In the genomic region with DNA sequence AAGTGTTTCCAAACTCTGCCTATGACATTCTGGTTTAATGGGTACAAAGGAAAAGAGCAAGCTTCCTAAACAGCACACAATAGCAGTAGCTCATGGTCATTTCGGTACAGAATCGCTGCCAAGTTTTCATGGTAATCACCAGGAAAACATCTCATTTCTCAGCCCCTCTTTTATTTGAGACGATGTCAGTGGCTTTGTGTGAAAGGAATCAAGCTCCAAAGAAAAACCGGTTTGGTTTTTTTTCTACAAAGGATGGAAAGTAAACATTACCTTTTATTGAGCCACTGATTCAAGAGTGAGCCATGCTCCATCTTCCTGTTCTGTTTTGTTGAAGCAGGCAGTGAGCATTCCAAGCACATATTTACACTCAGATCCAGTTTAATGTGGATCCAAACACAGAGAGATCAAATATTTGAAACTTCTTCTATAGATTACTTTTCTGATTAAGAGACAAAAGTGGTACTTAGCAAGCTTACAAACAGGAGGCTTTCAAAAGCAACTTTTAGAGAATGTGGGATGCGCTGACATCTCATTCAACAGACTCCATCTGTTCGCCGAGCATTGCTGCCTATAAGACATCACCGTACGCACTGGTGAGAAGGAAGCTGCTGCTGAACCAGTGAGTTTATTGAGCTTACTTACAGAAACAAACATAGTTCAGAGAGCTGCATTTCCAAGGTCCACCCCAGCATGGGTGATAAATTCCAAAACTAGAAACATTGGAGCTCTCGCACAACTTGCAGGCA, we compare ENCODE assay signal across 14 mouse cellular contexts. TPM values are rescaled to one million over a fixed set of nuclear protein-coding genes. Genes with fewer than 3 reads are reported as not detected.
DNase-seq lines count a peak whose midpoint lies in the region; ATAC-seq lines count a peak whose summit lies in the region.
"Had no signal": no experiment of that assay in that cellular context is flagged by ENCODE, and none has a peak within 500 bp of the region (broad histone marks: within the 10 kb centered on the region; RNA-seq: fewer than 3 reads in every experiment).

No protein-coding gene starts in this region.

- WGBS in hindbrain, embryonic 11.5 days: 65% methylated on average over 10 of the region's 10 CpGs
- WGBS in hindbrain, embryonic 10.5 days: 80% methylated on average over 10 of the region's 10 CpGs
- 57% methylated on average over 10 of the region's 10 CpGs for WGBS in midbrain, embryonic 12.5 days
- 55% methylated on average over 10 of the region's 10 CpGs for WGBS in midbrain, embryonic 13.5 days
- 42% methylated on average over 10 of the region's 10 CpGs for WGBS in stomach, embryonic 16.5 days

- H3K36me3 ChIP-seq in hindbrain, embryonic 11.5 days (ENCODE audit: control insufficient read depth, insufficient read depth, low read length): no peaks in the 10 kb centered on the region
- no peaks in the 10 kb centered on the region for H3K36me3 ChIP-seq in hindbrain, embryonic 10.5 days
- H3K36me3 ChIP-seq in midbrain, embryonic 12.5 days: no peaks in the 10 kb centered on the region
- H3K36me3 ChIP-seq in midbrain, embryonic 13.5 days: no peaks in the 10 kb centered on the region
- no peaks in the 10 kb centered on the region for H3K36me3 ChIP-seq in stomach, embryonic 16.5 days (ENCODE audit: control insufficient read depth, insufficient read depth, low read length)
- H3K36me3 ChIP-seq: embryonic facial prominence, embryonic 15.5 days had no signal

- DNase-seq in hindbrain, embryonic 11.5 days (ENCODE audit: low spot score): no peak
- no peak for DNase-seq in hindbrain, embryonic 10.5 days (ENCODE audit: low spot score)
- peak; percentile 15 to 45 for DNase-seq in frontal cortex, postnatal 36 days (ENCODE audit: low spot score in 2 of 2)
- no peak for DNase-seq in kidney, adult 9 months
- DNase-seq: cerebellum, postnatal 36 days; heart, adult 2 months; kidney, adult 18-20 months; lung, adult 18-20 months; thymus, postnatal 14 days had no signal

- no peaks in the 10 kb centered on the region for H3K4me1 ChIP-seq in hindbrain, embryonic 11.5 days (replicated peaks; ENCODE audit: control insufficient read depth, insufficient read depth, low read length)
- H3K4me1 ChIP-seq in hindbrain, embryonic 10.5 days (replicated peaks): peaks cover 9% of the 10 kb centered on the region; the same call in 1 of the 2 replicates
- H3K4me1 ChIP-seq in midbrain, embryonic 12.5 days: no peaks in the 10 kb centered on the region
- peaks cover 5% of the 10 kb centered on the region; the same call in 1 of the 2 replicates for H3K4me1 ChIP-seq in midbrain, embryonic 13.5 days (replicated peaks)
- H3K4me1 ChIP-seq in stomach, embryonic 16.5 days (ENCODE audit: control insufficient read depth, insufficient read depth, low read length): 0 out of 2 replicates have a peak, but pooled peaks cover 8% of the 10 kb centered on the region
- H3K4me1 ChIP-seq: embryonic facial prominence, embryonic 15.5 days had no signal

- H3K27ac ChIP-seq in hindbrain, embryonic 11.5 days (ENCODE audit: low read depth, low read length): no peak overlapping the region
- no peak overlapping the region for H3K27ac ChIP-seq in hindbrain, embryonic 10.5 days
- H3K27ac ChIP-seq in midbrain, embryonic 12.5 days (replicated peaks): no peak overlapping the region
- H3K27ac ChIP-seq in midbrain, embryonic 13.5 days: no peak overlapping the region
- peak overlapping the region; percentile 9; the same call in 1 of the 2 replicates for H3K27ac ChIP-seq in stomach, embryonic 16.5 days (ENCODE audit: low read length)
- H3K27ac ChIP-seq: embryonic facial prominence, embryonic 15.5 days; heart, adult 2 months had no signal

- no peak overlapping the region for H3K4me3 ChIP-seq in hindbrain, embryonic 11.5 days (ENCODE audit: low read depth, low read length)
- H3K4me3 ChIP-seq in hindbrain, embryonic 10.5 days: no peak overlapping the region
- H3K4me3 ChIP-seq in midbrain, embryonic 12.5 days: no peak overlapping the region
- no peak overlapping the region for H3K4me3 ChIP-seq in midbrain, embryonic 13.5 days (replicated peaks)
- H3K4me3 ChIP-seq in stomach, embryonic 16.5 days (replicated peaks; ENCODE audit: low read length): no peak overlapping the region
- H3K4me3 ChIP-seq: embryonic facial prominence, embryonic 15.5 days; heart, adult 2 months had no signal

- no peak overlapping the region for H3K9ac ChIP-seq in hindbrain, embryonic 11.5 days (ENCODE audit: low read depth, low read length)
- no peak overlapping the region for H3K9ac ChIP-seq in midbrain, embryonic 12.5 days (replicated peaks)
- no peak overlapping the region for H3K9ac ChIP-seq in midbrain, embryonic 13.5 days (replicated peaks)
- H3K9ac ChIP-seq in stomach, embryonic 16.5 days (ENCODE audit: low read length): no peak overlapping the region
- H3K9ac ChIP-seq: embryonic facial prominence, embryonic 15.5 days had no signal

- no peak overlapping the region for H3K4me2 ChIP-seq in hindbrain, embryonic 11.5 days (replicated peaks; ENCODE audit: low read depth, low read length)
- H3K4me2 ChIP-seq in midbrain, embryonic 12.5 days (replicated peaks): no peak overlapping the region
- H3K4me2 ChIP-seq in midbrain, embryonic 13.5 days (replicated peaks): no peak overlapping the region
- H3K4me2 ChIP-seq in stomach, embryonic 16.5 days (ENCODE audit: low read depth, low read length): peak overlapping the region; percentile 3; the same call in 1 of the 2 replicates
- H3K4me2 ChIP-seq: embryonic facial prominence, embryonic 15.5 days had no signal

- H3K9me3 ChIP-seq in hindbrain, embryonic 11.5 days (ENCODE audit: control insufficient read depth, low read length): no peaks in the 10 kb centered on the region
- H3K9me3 ChIP-seq in hindbrain, embryonic 10.5 days: no peaks in the 10 kb centered on the region
- H3K9me3 ChIP-seq in midbrain, embryonic 12.5 days: no peaks in the 10 kb centered on the region
- no peaks in the 10 kb centered on the region for H3K9me3 ChIP-seq in midbrain, embryonic 13.5 days
- H3K9me3 ChIP-seq in stomach, embryonic 16.5 days (replicated peaks; ENCODE audit: control insufficient read depth, low read length): no peaks in the 10 kb centered on the region
- H3K9me3 ChIP-seq: embryonic facial prominence, embryonic 15.5 days had no signal

- H3K27me3 ChIP-seq in hindbrain, embryonic 11.5 days (ENCODE audit: control insufficient read depth, insufficient read depth, low read length): no peaks in the 10 kb centered on the region
- H3K27me3 ChIP-seq in hindbrain, embryonic 10.5 days (ENCODE audit: insufficient read depth, poor library complexity, severe bottlenecking): no peaks in the 10 kb centered on the region
- peaks cover 49% of the 10 kb centered on the region for H3K27me3 ChIP-seq in midbrain, embryonic 12.5 days
- H3K27me3 ChIP-seq in midbrain, embryonic 13.5 days: peaks cover 57% of the 10 kb centered on the region
- no peaks in the 10 kb centered on the region for H3K27me3 ChIP-seq in stomach, embryonic 16.5 days (ENCODE audit: control insufficient read depth, insufficient read depth, low read length)
- H3K27me3 ChIP-seq: embryonic facial prominence, embryonic 15.5 days had no signal

- peak; percentile 56; the same call in 1 of the 2 replicates for ATAC-seq in hindbrain, embryonic 11.5 days (ENCODE audit: low FRiP score)
- ATAC-seq in midbrain, embryonic 12.5 days (ENCODE audit: low FRiP score, low read depth): peak; percentile 16; the same call in 1 of the 2 replicates
- ATAC-seq in midbrain, embryonic 13.5 days: no peak
- peak; percentile 73; the same call in 1 of the 2 replicates for ATAC-seq in stomach, embryonic 16.5 days (ENCODE audit: insufficient read depth, low FRiP score)
- ATAC-seq: activated CD4-positive, CD25-positive, alpha-beta regulatory T cell, adult 4 months had no signal

RNA-seq across cellular contexts. Expression of a gene that starts 38.7 kb away (rescaled TPM):
- 14.6 and 15.2 TPM in 2 replicates for polyA plus RNA-seq in hindbrain, embryonic 11.5 days (2014; fragmentation: Nextera tagmentation; extraction: Ambion mirVana)
- 14.9 and 15.0 TPM in 2 replicates for polyA plus RNA-seq in hindbrain, embryonic 10.5 days (2016; fragmentation: Nextera tagmentation; extraction: Ambion mirVana)
- 19.1 and 20.9 TPM in 2 replicates for polyA plus RNA-seq in midbrain, embryonic 12.5 days (2016; fragmentation: Nextera tagmentation; extraction: Ambion mirVana)
- polyA plus RNA-seq in midbrain, embryonic 13.5 days (2015; fragmentation: Nextera tagmentation; extraction: Ambion mirVana): 18.2 and 21.4 TPM in 2 replicates
- 36.3 and 43.1 TPM in 2 replicates for polyA plus RNA-seq in stomach, embryonic 16.5 days (2015; fragmentation: Nextera tagmentation; extraction: Ambion mirVana)

RNA-seq across cellular contexts. Expression of a gene that starts 38.8 kb away (rescaled TPM):
- 3.8 and 4.0 TPM in 2 replicates for polyA plus RNA-seq in hindbrain, embryonic 11.5 days (2014; fragmentation: Nextera tagmentation; extraction: Ambion mirVana)
- 3.0 and 4.4 TPM in 2 replicates for polyA plus RNA-seq in hindbrain, embryonic 10.5 days (2016; fragmentation: Nextera tagmentation; extraction: Ambion mirVana)
- polyA plus RNA-seq in midbrain, embryonic 12.5 days (2016; fragmentation: Nextera tagmentation; extraction: Ambion mirVana): 2.1 and 2.5 TPM in 2 replicates
- polyA plus RNA-seq in midbrain, embryonic 13.5 days (2015; fragmentation: Nextera tagmentation; extraction: Ambion mirVana): 1.2 and 1.3 TPM in 2 replicates
- 14.7 and 14.8 TPM in 2 replicates for polyA plus RNA-seq in stomach, embryonic 16.5 days (2015; fragmentation: Nextera tagmentation; extraction: Ambion mirVana)
- polyA plus RNA-seq: activated CD4-positive, CD25-positive, alpha-beta regulatory T cell, adult 4 months had no signal

Comparison
In these comparisons a context has a peak if more than half of its experiments do, and no peak if none do; other contexts are left out.
1. DNase-seq: peak in frontal cortex, postnatal 36 days (2 of 2); none in hindbrain, embryonic 11.5 days (single experiment), hindbrain, embryonic 10.5 days (single experiment) and kidney, adult 9 months (single experiment).